Mouse (Mus musculus) megakaryocyte, embryonic 14.5 days (primary cell): ENCODE results near the gene Psapl1. TPM values are rescaled to one million over a fixed set of nuclear protein-coding genes. Genes with fewer than 3 reads are reported as not detected.

Source experiments
- H3K27me3 ChIP-seq: replicated peaks from 2 replicates; pipeline ENCODE3; 2012; ENCODE audit warnings: inconsistent platforms
- H3K36me3 ChIP-seq: replicated peaks from 2 replicates; pipeline ENCODE3; 2012; ENCODE audit warnings: low read length, inconsistent platforms, mixed read lengths
- H3K4me1 ChIP-seq: 2 replicates; pipeline ENCODE4 v1.6.1; 2012; ENCODE audit warnings: inconsistent platforms
- H3K4me3 ChIP-seq: replicated peaks from 2 replicates; pipeline ENCODE3; 2012; ENCODE audit warnings: moderate library complexity, mild to moderate bottlenecking, inconsistent platforms
- H3K9me3 ChIP-seq: 2 replicates; pipeline ENCODE4 v1.6.1; 2012; ENCODE audit warnings: inconsistent platforms
- FLI1 ChIP-seq: IDR thresholded peaks from 2 replicates; pipeline ENCODE4 v1.6.1; 2012; ENCODE audit warnings: low read length, inconsistent platforms, mixed read lengths
- GATA1 ChIP-seq: IDR thresholded peaks from 3 replicates; pipeline ENCODE4 v1.6.1; 2012; ENCODE audit warnings: mixed read lengths, low read length, inconsistent platforms, borderline replicate concordance
- polyA plus RNA-seq: library from polyadenylated mRNA; stranded (reverse); fragments of >175 nt; gene quantifications from 2 replicates; pipeline ENCODE4 v1.2.3, GENCODE M21; 2012; ENCODE audit warnings: low replicate concordance; ENCODE audit not compliant: insufficient read depth

The Psapl1 gene
- polyA plus RNA-seq, 1 experiment = not detected

DNA sequence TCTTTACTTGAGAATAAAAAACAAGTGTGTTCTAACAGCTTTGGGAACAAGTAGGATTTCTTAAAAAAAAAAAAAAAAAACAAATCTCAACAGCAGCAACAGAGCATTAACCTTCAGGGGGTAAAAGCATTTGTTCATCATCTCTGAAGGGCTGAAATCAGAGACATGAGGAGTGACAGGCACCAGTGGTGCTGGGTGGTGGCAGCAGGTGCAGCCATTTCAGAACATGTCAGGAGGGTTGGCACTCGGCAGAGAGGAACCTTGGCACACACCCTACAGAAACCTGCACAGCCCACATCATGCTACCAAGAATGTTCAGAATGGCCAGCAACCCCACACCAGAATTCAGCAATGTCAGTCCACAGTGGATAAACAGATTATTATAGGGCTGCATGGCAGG lies 4.3 kb upstream of the Psapl1 start:
- H3K36me3 ChIP-seq = no peaks in the 10 kb centered on the region

DNA sequence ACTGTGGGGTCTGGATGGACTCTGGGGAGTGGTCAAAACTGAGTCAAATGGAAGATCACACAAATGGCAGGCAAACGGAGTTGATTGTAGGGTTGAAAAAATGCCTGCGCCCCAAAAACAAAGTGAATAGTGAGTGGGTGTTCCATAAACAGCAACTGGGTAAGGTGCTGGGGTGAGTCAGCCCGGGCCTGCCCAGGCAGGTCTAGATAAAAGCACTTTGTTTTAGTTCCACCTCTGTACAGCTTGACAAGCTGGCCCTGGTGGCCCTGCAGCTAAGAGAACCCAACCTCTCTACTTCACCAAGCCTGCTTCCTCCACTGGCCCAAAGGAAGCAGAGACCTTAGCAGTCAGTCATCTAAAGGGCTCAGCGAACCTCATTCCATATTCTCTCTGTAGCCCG lies 1.0 kb upstream of the Psapl1 start:
- H3K36me3 ChIP-seq = no peaks in the 10 kb centered on the region
- no peaks in the 10 kb centered on the region for H3K9me3 ChIP-seq
- H3K4me1 ChIP-seq = no peaks in the 10 kb centered on the region
- H3K27me3 ChIP-seq = peaks cover 23% of the 10 kb centered on the region
- no peak overlapping the region for H3K4me3 ChIP-seq
- TF ChIP-seq FLI1 = no peak
- TF ChIP-seq GATA1 = no peak

More for the DNA sequence above, 4.3 kb upstream of the Psapl1 start:
- no peaks in the 10 kb centered on the region for H3K4me1 ChIP-seq
- TF ChIP-seq GATA1 = no peak
- TF ChIP-seq FLI1 = no peak
- H3K9me3 ChIP-seq = no peaks in the 10 kb centered on the region
- H3K4me3 ChIP-seq = no peak overlapping the region
- H3K27me3 ChIP-seq = peaks cover 25% of the 10 kb centered on the region

DNA sequence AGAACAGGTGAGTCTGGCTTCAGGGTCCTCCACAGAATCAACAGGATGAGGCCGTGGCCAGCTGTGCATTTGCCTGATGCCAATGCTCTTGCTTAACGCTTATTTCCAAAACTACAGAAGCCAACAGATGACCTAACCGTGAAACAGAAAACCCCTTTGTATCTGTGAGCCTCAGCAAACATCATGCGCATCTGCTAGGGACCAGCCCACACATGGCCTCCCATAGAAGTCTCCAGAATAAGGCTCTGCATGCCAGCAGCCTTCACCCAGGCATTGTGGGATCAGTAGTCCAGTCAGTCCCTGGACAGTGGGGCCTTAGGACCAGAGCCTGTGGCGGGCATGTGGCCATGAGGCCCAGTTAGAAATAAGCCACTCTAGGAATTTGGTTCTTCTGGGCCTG lies 400 bp upstream of the Psapl1 start:
- Histone ChIP-seq H3K27me3 (peaks cover 23% of the 10 kb centered on the region), H3K4me1 (no peaks in the 10 kb centered on the region), H3K36me3 (no peaks in the 10 kb centered on the region), H3K9me3 (no peaks in the 10 kb centered on the region), H3K4me3 (no peak overlapping the region)
- no peak for TF ChIP-seq FLI1

DNA sequence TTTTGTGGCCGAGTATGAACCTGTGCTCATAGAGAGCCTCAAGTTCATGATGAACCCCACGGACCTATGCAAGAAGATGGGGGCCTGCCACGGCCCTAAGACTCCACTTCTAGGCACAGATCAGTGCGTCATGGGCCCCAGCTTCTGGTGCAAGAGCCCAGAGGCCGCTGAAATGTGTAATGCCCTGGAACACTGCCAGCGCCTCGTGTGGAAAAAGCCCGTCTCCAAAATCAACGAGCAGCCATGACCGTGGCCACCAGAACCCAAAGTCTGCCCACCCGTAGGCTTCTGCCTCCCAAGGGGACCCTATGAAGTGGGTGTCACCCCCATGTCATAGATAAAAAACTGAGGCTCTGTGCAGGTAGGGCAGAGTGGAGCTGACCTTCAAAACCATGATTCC lies 1.6 kb downstream of the Psapl1 start:
- no peaks in the 10 kb centered on the region for H3K9me3 ChIP-seq
- no peak overlapping the region for H3K4me3 ChIP-seq
- no peaks in the 10 kb centered on the region for H3K36me3 ChIP-seq
- H3K4me1 ChIP-seq = no peaks in the 10 kb centered on the region
- H3K27me3 ChIP-seq = peaks cover 25% of the 10 kb centered on the region
- TF ChIP-seq GATA1 = no peak
- no peak for TF ChIP-seq FLI1

DNA sequence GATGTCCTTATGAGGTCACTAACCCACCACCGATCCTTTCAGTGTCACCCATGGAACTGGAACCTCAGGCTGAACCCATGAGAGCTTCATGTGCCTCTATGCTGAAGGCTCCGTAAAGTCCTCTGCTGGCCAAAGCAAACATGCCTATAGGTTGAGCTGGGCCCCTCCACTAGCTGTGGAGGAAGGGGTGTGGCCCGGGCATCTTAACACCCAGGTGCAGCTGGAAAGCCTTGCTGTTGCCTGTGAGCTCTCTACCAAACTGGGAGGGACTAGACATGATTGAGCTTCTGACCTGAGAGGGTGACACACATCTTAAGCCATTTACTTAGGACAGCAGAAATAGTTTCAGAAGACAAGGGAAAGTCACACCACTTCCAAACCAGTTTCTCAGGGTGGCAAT lies 5.0 kb downstream of the Psapl1 start:
- TF ChIP-seq FLI1 = no peak
- TF ChIP-seq GATA1 = no peak
- Histone ChIP-seq H3K27me3 (peaks cover 37% of the 10 kb centered on the region), H3K4me1 (no peaks in the 10 kb centered on the region), H3K36me3 (no peaks in the 10 kb centered on the region), H3K9me3 (peaks cover under 1% of the 10 kb centered on the region; the same call in 1 of the 2 replicates), H3K4me3 (no peak overlapping the region)

DNA sequence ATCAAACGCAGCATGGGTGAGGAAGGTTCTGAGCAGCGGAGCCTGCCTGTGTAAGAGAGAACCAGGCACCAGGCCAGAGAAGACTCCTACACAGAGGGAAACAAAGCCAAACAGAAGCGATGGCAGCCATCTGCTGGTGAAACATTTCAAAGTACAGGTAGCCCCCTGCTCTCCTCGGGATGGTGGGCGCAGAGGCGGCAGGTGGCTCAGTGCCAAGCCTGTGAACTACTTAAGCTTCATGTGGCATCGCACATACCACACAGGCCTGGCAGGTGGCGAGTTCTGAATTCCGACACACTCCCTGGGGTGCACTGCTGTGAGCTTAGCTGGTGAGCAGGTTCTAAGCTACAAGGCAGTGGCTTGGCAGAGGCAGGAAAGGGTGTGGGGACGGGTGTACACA lies 9.5 kb downstream of the Psapl1 start:
- H3K27me3 ChIP-seq = peaks cover 31% of the 10 kb centered on the region
- no peaks in the 10 kb centered on the region for H3K4me1 ChIP-seq
- no peak overlapping the region for H3K4me3 ChIP-seq
- peaks cover 11% of the 10 kb centered on the region for H3K9me3 ChIP-seq
- TF ChIP-seq FLI1 (no peak), GATA1 (no peak)
- H3K36me3 ChIP-seq = no peaks in the 10 kb centered on the region

DNA sequence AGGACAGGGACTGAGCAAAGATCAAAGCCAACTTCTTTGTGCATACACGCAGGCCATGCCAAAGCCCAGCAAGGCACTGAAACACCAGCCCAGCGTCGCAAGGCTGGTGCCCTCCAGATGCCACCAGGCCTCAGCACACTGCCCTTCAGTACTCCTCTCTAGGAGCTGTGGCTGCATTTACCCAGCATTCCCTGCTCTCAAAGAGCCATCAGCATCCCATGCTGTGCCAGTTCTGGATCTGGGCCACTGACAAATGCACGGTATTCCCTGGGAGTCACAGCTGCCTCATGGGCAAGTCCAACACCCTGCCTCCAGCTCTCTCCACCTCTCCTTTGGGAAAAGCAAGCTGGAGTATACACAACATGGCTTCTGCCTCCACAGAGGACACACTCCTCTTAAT lies 16.3 kb downstream of the Psapl1 start:
- no peaks in the 10 kb centered on the region for H3K36me3 ChIP-seq
- TF ChIP-seq FLI1 (no peak), GATA1 (no peak)
- H3K27me3 ChIP-seq = peaks cover 11% of the 10 kb centered on the region
- no peaks in the 10 kb centered on the region for H3K4me1 ChIP-seq
- peaks cover 9% of the 10 kb centered on the region for H3K9me3 ChIP-seq
- H3K4me3 ChIP-seq = no peak overlapping the region

DNA sequence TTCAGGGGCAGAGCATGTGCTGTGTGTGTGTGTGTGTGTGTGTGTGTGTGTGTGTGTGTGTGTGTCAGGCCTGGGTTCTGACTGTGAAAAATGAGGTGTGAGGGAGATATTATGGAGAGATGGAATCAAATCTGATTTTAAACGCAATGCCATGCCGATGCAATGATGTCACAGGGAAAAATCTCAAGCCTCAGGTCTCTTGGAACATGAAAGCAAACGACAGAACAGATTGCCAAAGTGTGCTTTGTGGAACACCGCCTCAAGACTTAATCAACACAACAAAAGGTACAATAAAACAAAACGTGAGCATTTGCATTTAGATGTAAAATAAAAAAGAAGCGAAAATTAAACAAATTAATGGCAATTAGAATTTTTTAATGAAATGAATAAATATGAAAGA lies 16.8 kb downstream of the Psapl1 start:
- H3K27me3 ChIP-seq = peaks cover 14% of the 10 kb centered on the region
- peaks cover 9% of the 10 kb centered on the region for H3K9me3 ChIP-seq
- no peaks in the 10 kb centered on the region for H3K4me1 ChIP-seq
- no peak overlapping the region for H3K4me3 ChIP-seq
- no peaks in the 10 kb centered on the region for H3K36me3 ChIP-seq
- no peak for TF ChIP-seq GATA1
- no peak for TF ChIP-seq FLI1

DNA sequence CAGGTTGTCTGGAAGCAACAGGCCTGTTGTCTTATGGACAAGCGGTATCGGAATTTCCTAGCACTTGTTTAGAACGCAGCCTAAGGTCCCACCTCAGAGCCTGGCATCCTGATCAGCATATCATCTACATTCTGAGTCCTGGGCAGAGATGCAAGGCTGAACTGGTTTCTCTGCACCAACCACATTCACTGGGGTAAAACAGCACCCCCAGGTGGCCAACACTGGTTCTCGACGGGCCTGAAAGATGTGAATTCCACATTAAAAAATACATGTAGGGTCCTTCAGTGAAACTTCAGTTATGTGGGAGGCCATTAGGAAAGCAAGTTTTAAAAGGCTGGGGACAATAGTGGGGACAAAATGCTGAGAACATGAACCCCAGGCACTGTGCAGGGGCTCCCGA lies 20.0 kb downstream of the Psapl1 start:
- H3K4me3 ChIP-seq = no peak overlapping the region
- no peaks in the 10 kb centered on the region for H3K4me1 ChIP-seq
- TF ChIP-seq FLI1 (no peak), GATA1 (no peak)
- H3K9me3 ChIP-seq = peaks cover 3% of the 10 kb centered on the region; the same call in 1 of the 2 replicates
- H3K36me3 ChIP-seq = no peaks in the 10 kb centered on the region
- peaks cover 17% of the 10 kb centered on the region for H3K27me3 ChIP-seq

DNA sequence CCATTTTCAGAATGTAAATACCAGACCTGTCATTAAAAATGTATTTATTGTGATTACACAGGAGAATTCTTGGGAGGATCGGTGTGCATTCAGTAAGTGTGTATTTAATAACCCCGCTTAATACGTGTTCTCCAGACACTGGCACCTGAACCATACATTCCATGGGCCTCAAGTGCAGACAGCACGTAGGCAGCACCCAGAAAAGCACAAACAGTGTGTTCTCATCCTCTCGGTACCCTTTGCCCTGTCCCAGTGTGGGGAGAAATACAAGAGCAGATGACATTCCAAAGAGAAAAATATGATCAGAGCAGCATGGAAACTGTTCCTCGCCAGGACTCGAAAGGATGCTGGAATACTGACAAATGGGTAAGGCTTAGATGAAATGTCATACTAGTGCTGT lies 22.0 kb downstream of the Psapl1 start:
- TF ChIP-seq GATA1 (no peak), FLI1 (no peak)
- Histone ChIP-seq H3K4me3 (no peak overlapping the region), H3K9me3 (no peaks in the 10 kb centered on the region), H3K4me1 (no peaks in the 10 kb centered on the region), H3K27me3 (peaks cover 15% of the 10 kb centered on the region), H3K36me3 (no peaks in the 10 kb centered on the region)

DNA sequence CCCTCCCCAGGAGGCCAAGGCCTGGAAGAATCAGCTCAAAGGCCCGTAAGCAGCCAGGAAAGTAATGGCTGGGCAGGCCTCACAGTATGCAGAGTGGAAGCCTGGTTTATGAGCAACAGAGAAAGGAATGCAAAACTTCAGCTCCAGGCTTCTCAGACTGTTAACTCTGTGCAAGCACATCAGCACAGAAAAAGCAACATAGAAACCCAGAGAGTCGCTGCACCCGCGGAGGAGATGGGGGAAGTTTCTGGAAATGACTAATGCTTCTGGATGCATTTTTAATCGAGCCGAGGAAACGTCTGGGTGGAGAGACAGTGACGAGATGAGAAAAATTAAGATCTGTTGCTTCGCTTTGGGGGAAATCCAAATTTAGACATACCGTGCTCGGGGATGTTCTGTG lies 22.5 kb downstream of the Psapl1 start:
- Histone ChIP-seq H3K4me3 (no peak overlapping the region), H3K36me3 (no peaks in the 10 kb centered on the region), H3K9me3 (no peaks in the 10 kb centered on the region), H3K4me1 (no peaks in the 10 kb centered on the region), H3K27me3 (peaks cover 11% of the 10 kb centered on the region)
- TF ChIP-seq FLI1 (no peak), GATA1 (no peak)
